Mouse (Mus musculus) brain, adult 2 months (tissue): Measurements from ENCODE around the gene Rhbdl2.
A peak's percentile ranks its signal among the peaks of the same experiment; 100 is the strongest.

Experiments used
- DNase-seq: peaks from one replicate; pipeline ENCODE4 v3.0.0; 2011; ENCODE audit warnings: low read depth, low spot score

The Rhbdl2 gene

GRCm38 (mm10) chr4:123814030-123814501 is 26.4 kb downstream of the Rhbdl2 start:
- no peak for DNase-seq

- peak; percentile 69 for DNase-seq
These were observed 31.5 kb downstream of the Rhbdl2 start for GRCm38 (mm10) chr4:123819093-123819610.

- no peak for DNase-seq
These were observed 54.5 kb downstream of the Rhbdl2 start for GRCm38 (mm10) chr4:123842126-123842525.

GRCm38 (mm10) chr4:123856888-123857287 is 69.2 kb downstream of the Rhbdl2 start:
- no peak for DNase-seq

- no peak for DNase-seq
These were observed 70.4 kb downstream of the Rhbdl2 start for GRCm38 (mm10) chr4:123858090-123858489.

- DNase-seq: no peak
These were observed 71.7 kb downstream of the Rhbdl2 start, which contains the start of gene 4933427I04Rik for GRCm38 (mm10) chr4:123859379-123859778. Gene 4933427I04Rik, plus strand, starts transcription at chr4:123859679.

GRCm38 (mm10) chr4:123859803-123860202 is 72.1 kb downstream of the Rhbdl2 start:
- no peak for DNase-seq

GRCm38 (mm10) chr4:123860621-123861020 is 72.9 kb downstream of the Rhbdl2 start:
- no peak for DNase-seq
